Mouse (Mus musculus): Measurements from ENCODE around the gene Setd4. TPM values are rescaled to one million over a fixed set of nuclear protein-coding genes. Genes with fewer than 3 reads are reported as not detected.
"Not testable (repeated sequence)": the region's sequence is repeated elsewhere in the genome, so short reads cannot be mapped to it uniquely, and the experiment has no call there.

Gene Setd4
- 4.1 and 4.3 TPM in 2 replicates for polyA plus RNA-seq (2015; fragmentation: Nextera tagmentation; extraction: Ambion mirVana)

DNA sequence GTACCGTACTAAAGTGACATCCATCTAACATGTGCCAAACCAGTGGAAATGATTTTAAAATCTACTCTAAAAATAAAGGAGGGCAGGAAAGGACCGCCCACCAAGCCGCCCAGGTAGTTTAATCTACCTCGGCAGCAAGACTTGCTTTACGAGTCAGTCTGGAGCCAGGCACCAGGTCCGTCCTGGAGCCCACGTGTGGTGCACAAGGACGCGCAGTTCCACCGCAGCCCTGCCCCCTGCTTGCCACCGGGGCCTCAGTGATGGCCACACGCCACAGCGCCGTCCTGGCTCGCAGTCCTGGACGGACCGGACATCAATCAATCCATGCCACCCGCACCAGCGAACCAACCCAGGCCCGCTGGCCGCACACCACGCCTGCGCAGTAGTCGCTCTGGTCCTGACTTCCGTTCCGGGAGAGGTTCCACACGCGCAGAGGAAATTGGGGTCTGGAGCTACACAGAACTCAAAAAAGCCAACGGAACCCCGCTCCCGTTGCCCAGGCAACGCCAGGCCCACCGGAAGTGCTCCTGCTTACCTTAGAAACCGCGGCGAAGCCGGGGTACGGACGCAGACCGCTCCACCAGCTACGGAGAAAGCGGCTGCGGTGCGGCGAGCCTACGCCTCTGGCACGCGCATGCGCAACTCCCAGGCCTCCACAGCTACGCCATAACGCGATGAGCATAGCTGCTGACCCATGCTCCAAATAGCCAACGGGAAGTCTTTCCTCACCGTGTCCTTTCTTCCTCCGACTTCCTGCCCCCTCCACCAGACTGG is at the start of gene Setd4:
Setd4 (minus strand) TSS at position 625 of the 774 bp plus-strand sequence.
- 1% methylated on average over 55 of the region's 55 CpGs for WGBS (ENCODE audit: insufficient replicate concordance)
- peak; percentile 83 for ATAC-seq (ENCODE audit: insufficient read depth)

DNA sequence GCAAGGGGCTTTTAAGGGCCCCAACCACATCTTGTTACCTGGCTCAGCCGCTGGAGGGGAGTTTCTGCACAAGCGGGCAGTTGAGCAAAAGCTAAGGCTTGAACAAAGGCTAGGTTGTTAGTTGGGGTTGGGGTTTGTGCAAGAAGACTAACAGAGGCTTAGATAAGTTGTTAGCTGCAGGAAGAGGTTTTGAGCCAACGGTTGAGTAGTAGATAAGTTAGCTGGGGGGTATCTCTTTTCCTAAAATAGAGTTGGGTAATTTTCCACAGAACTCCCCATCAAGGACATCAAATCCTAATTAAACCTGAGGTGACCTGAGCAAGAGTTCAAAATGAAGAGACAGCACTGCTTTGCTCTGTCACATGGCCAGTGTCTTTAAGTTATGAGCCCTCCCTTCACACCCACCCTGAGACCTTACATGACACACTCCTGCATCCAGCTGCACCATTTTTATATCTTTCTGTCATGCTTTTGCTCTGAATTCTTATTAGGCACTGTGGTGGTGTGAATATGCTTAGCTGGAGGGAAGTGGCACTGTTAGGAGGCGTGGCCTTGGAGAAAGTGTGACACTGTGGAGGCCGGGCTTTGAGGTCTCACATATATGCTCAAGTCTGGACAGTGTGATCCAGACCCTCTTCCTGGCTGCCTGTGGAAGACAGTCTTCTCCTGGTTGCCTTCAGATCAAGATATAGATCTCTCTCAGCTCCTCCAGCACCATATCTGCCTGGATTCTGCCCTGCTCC is 44.7 kb upstream of the Setd4 start:
- no peaks in the 10 kb centered on the region for H3K9me3 ChIP-seq (replicated peaks)
- no peak overlapping the region for H3K27ac ChIP-seq (replicated peaks)
- no peak overlapping the region for H3K4me2 ChIP-seq
- no peaks in the 10 kb centered on the region for H3K4me1 ChIP-seq (replicated peaks)
- no peak overlapping the region for H3K4me3 ChIP-seq (replicated peaks)
- no peaks in the 10 kb centered on the region for H3K27me3 ChIP-seq
- 32% methylated on average over 5 of the region's 5 CpGs for WGBS (ENCODE audit: insufficient replicate concordance)
- no peak for ATAC-seq (ENCODE audit: insufficient read depth)
- no peaks in the 10 kb centered on the region for H3K36me3 ChIP-seq (replicated peaks)
- no peak overlapping the region for H3K9ac ChIP-seq

More for the DNA sequence above, at the start of gene Setd4:
- Histone ChIP-seq H3K4me3 (replicated peaks) (peak within 1 kb of the TSS; percentile 85), H3K36me3 (replicated peaks) (peaks cover 4% of the 10 kb centered on the region; the same call in 1 of the 2 replicates), H3K27me3 (peaks cover 12% of the 10 kb centered on the region), H3K27ac (replicated peaks) (peak within 1 kb of the TSS; percentile 86), H3K9ac (peak within 1 kb of the TSS; percentile 82), H3K4me2 (peak within 1 kb of the TSS; percentile 97), H3K4me1 (replicated peaks) (peaks cover 44% of the 10 kb centered on the region), H3K9me3 (replicated peaks) (no peaks in the 10 kb centered on the region)

DNA sequence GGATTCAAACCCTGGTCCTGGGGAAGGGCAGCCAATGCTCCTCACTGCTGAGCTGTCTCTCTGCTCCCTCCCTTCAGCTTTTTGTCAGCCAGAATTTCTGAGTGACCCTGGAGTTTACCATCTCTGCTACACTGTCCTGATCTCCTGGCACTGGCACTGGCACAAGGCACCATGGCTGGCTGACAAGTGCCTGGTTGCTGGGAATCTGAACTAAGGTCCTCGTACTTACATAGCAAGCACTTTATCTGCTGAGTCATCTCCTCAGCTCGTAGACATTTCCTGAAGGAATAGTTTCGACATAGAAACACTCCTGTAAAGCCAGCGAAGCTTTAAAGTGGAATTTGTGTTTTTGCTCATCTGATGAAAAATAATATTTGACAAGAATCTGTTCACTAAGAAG is 40.1 kb upstream of the Setd4 start:
- Histone ChIP-seq H3K9me3 (replicated peaks) (no peaks in the 10 kb centered on the region), H3K9ac (no peak overlapping the region), H3K4me1 (replicated peaks) (no peaks in the 10 kb centered on the region), H3K4me2 (no peak overlapping the region), H3K4me3 (replicated peaks) (no peak overlapping the region), H3K27me3 (no peaks in the 10 kb centered on the region), H3K36me3 (replicated peaks) (no peaks in the 10 kb centered on the region), H3K27ac (replicated peaks) (no peak overlapping the region)
- no peak for ATAC-seq (ENCODE audit: insufficient read depth)
- 9% methylated on average over 4 of the region's 4 CpGs for WGBS (ENCODE audit: insufficient replicate concordance)

DNA sequence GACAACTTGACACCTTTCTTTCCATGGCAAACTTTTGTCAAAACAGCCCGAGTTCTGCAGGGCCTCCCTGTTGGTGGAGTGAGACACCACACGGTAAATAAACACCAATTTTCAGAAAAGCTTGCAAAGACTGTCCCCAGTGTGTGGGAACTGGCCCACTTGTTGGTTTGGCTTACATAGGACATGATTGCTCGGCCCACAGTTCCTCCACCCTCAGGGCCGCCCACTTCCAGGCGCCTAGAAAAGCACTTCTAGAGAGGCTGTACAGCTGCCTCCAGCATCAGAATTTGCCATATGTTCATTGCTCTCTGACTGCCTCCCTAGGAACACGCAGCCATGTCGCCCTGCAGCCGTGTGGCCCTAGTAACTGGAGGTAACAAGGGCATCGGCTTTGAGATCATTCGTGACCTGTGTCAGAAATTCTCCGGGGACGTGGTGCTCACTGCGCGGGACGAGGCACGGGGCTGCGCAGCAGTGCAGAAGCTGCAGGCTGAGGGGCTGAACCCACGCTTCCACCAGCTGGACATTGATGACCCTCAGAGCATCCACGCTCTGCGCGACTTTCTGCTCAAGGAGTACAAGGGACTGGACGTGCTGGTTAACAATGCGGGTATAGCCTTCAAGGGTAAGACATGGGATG is 24.0 kb upstream of the Setd4 start, which contains the start of gene Gm5678:
Gm5678 (plus strand) TSS at position 337 of the 640 bp plus-strand sequence.
- WGBS (ENCODE audit: insufficient replicate concordance): 69% methylated on average over 23 of the region's 23 CpGs

DNA sequence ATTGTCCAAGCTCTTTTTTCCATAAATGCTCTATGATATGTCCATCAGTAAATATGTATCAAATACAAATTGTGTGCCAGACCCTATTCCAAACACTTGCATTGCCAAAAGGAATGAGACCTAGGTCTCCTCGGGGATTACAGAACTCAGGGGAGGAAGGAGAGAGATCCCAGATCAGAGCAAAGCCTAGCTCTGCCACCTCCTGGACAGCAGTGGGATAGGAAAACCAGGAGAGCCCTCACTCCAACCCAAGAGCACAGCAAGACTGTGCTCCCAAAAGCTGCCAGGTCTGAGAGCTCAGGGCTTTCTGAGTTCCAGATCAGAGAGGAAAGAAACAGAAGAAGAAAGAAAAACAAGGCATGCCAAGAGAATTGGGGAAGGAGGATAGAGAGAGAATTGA is 22.9 kb upstream of the Setd4 start:
- Histone ChIP-seq H3K4me2 (no peak overlapping the region), H3K36me3 (replicated peaks) (no peaks in the 10 kb centered on the region), H3K4me3 (replicated peaks) (no peak overlapping the region), H3K9ac (no peak overlapping the region), H3K4me1 (replicated peaks) (no peaks in the 10 kb centered on the region), H3K27me3 (peaks cover 6% of the 10 kb centered on the region), H3K27ac (replicated peaks) (no peak overlapping the region), H3K9me3 (replicated peaks) (no peaks in the 10 kb centered on the region)
- 17% methylated on average over 1 of the region's 1 CpGs for WGBS (ENCODE audit: insufficient replicate concordance)
- no peak for ATAC-seq (ENCODE audit: insufficient read depth)

More for the DNA sequence above, 24.0 kb upstream of the Setd4 start, which contains the start of gene Gm5678:
- H3K27ac ChIP-seq (replicated peaks): no peak within 1 kb of the TSS
- H3K4me2 ChIP-seq: no peak within 1 kb of the TSS
- no peak for ATAC-seq (ENCODE audit: insufficient read depth)
- H3K4me3 ChIP-seq (replicated peaks): no peak within 1 kb of the TSS
- no peaks in the 10 kb centered on the region for H3K4me1 ChIP-seq (replicated peaks)
- H3K27me3 ChIP-seq: peaks cover 6% of the 10 kb centered on the region
- no peaks in the 10 kb centered on the region for H3K36me3 ChIP-seq (replicated peaks)
- no peaks in the 10 kb centered on the region for H3K9me3 ChIP-seq (replicated peaks)
- H3K9ac ChIP-seq: no peak within 1 kb of the TSS

DNA sequence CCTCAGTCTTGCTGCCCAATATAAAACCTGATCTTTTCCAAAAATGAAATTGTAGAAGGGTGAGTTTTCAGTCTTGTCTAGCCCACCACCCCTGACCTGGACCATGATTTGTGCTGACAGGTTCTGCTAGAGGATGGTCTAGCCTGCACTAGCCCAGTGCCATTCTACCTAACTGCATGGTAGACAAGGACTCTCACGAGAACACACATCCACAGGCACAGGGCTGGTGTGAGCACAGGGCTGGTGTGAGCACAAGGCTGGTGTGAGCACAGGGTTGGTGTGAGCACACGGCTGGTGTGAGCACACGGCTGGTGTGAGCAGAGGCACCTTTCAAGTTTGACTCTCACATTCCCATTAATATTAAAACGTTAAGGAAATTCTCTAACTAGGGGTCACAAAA is 20.8 kb upstream of the Setd4 start:
- no peaks in the 10 kb centered on the region for H3K9me3 ChIP-seq (replicated peaks)
- no peak for ATAC-seq (ENCODE audit: insufficient read depth)
- H3K27me3 ChIP-seq: peaks cover 6% of the 10 kb centered on the region
- H3K27ac ChIP-seq (replicated peaks): no peak overlapping the region
- H3K9ac ChIP-seq: no peak overlapping the region
- H3K4me3 ChIP-seq (replicated peaks): no peak overlapping the region
- no peaks in the 10 kb centered on the region for H3K36me3 ChIP-seq (replicated peaks)
- H3K4me2 ChIP-seq: no peak overlapping the region
- no peaks in the 10 kb centered on the region for H3K4me1 ChIP-seq (replicated peaks)
- 57% methylated on average over 4 of the region's 4 CpGs for WGBS (ENCODE audit: insufficient replicate concordance)

DNA sequence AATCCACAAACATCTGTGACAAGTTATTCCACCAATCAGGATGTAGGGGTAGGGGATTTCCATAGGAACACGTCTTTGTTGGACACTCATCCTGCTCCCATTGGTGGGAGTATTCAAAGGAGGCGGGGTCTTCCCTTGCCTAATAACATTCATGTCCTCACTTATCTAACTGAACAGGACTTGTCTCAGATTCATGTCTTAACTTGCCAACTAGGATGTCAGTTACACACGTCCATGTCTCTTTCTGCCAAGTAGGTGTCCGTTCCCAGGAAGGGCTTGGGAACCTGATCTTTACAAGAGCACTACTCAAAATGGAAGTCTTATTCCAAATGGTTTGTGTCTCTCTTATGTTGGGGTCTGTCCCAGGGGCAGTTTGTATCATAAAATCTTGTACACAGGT is 19.9 kb upstream of the Setd4 start:
- not testable (repeated sequence) for ATAC-seq (ENCODE audit: insufficient read depth); H3K4me1 ChIP-seq (replicated peaks); H3K9ac ChIP-seq; H3K4me3 ChIP-seq (replicated peaks); H3K4me2 ChIP-seq; H3K27ac ChIP-seq (replicated peaks); H3K27me3 ChIP-seq; H3K36me3 ChIP-seq (replicated peaks); H3K9me3 ChIP-seq (replicated peaks)
- WGBS (ENCODE audit: insufficient replicate concordance): 55% methylated on average over 4 of the region's 4 CpGs

DNA sequence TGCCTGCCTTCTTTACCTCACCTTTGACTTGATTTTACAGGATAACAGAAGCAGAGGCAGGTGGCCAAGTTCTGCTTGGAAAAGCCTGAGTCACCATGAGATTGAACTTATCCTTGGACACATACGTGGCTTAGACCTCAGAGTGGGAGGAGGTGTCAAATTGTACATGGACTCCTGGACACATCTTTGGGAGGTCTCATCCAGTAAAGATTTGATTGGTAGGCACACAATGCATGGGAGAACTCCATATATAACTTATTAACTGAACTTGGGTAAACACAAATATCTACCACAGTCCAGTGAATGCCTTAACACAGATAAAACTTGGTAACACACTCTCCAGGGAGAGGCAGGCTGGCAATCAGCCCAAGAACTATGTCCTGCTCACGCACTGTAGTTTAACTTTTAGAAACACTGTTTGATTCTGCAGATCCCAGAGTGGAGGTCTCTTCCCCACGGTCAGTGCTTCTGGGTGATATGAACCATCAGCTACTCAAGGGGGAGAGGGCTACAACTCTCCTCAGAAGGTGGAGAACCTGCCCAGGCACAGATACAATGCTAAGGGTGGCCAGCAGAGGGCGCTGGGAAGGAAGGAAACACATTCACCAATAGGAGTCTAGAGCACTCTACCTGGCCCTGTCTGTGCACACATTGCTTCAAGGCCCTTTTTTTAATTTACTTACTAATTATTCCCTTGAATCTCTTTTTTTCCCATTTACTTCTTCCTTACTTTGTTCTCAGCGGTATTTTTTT is 11.4 kb upstream of the Setd4 start:
- WGBS (ENCODE audit: insufficient replicate concordance): 18% methylated on average over 5 of the region's 5 CpGs
- no peak overlapping the region for H3K4me2 ChIP-seq
- H3K9me3 ChIP-seq (replicated peaks): no peaks in the 10 kb centered on the region
- H3K4me1 ChIP-seq (replicated peaks): no peaks in the 10 kb centered on the region
- H3K9ac ChIP-seq: no peak overlapping the region
- H3K27me3 ChIP-seq: 0 out of 2 replicates have a peak, but pooled peaks cover 3% of the 10 kb centered on the region
- H3K27ac ChIP-seq (replicated peaks): no peak overlapping the region
- H3K36me3 ChIP-seq (replicated peaks): no peaks in the 10 kb centered on the region
- ATAC-seq (ENCODE audit: insufficient read depth): peak; percentile 49; the same call in 1 of the 2 replicates
- H3K4me3 ChIP-seq (replicated peaks): no peak overlapping the region

DNA sequence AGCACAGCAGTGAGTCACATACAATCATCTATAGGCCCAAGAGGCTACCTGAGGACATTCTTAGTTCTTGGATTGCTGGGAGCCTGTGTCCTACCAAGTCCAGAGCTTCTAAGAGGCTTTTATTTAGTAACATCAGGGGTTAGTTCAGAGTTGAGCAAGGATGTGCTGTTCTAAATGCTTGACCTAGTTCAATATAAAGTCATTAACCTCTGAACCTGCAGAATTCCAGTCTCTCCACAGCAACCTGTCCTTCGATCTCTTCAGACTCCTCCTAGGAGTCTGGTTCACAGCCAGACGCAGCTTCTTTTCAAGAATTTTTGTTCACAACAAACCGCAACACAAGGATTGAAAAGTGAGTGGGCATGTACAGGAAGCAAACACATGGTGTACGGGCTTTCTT is 7.1 kb upstream of the Setd4 start:
- Histone ChIP-seq H3K9me3 (replicated peaks) (no peaks in the 10 kb centered on the region), H3K36me3 (replicated peaks) (no peaks in the 10 kb centered on the region), H3K9ac (no peak overlapping the region), H3K4me1 (replicated peaks) (peaks cover 17% of the 10 kb centered on the region), H3K4me2 (no peak overlapping the region), H3K27me3 (peaks cover 9% of the 10 kb centered on the region), H3K27ac (replicated peaks) (no peak overlapping the region), H3K4me3 (replicated peaks) (no peak overlapping the region)
- WGBS (ENCODE audit: insufficient replicate concordance): 74% methylated on average over 4 of the region's 4 CpGs
- ATAC-seq (ENCODE audit: insufficient read depth): no peak

DNA sequence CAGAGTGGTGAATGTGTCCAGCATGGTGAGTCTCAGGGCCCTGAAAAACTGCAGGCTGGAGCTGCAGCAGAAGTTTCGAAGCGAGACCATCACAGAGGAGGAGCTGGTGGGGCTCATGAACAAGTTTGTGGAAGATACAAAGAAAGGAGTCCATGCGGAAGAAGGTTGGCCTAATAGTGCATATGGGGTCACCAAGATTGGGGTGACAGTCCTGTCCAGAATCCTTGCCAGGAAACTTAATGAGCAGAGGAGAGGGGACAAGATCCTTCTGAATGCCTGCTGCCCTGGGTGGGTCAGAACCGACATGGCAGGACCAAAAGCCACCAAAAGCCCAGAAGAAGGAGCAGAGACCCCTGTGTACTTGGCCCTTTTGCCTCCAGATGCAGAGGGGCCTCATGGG is 5.9 kb upstream of the Setd4 start:
- Histone ChIP-seq H3K27me3 (peaks cover 12% of the 10 kb centered on the region), H3K36me3 (replicated peaks) (no peaks in the 10 kb centered on the region), H3K27ac (replicated peaks) (no peak overlapping the region), H3K9me3 (replicated peaks) (no peaks in the 10 kb centered on the region), H3K4me1 (replicated peaks) (peaks cover 22% of the 10 kb centered on the region), H3K4me2 (no peak overlapping the region), H3K9ac (no peak overlapping the region), H3K4me3 (replicated peaks) (no peak overlapping the region)
- ATAC-seq (ENCODE audit: insufficient read depth): no peak
- WGBS (ENCODE audit: insufficient replicate concordance): 69% methylated on average over 4 of the region's 4 CpGs

All from liver, embryonic 15.5 days (tissue).